Mouse (Mus musculus) retina, embryonic 14.5 days (tissue): ENCODE data around the gene Tmem131.
"Not testable (repeated sequence)": the region's sequence is repeated elsewhere in the genome, so short reads cannot be mapped to it uniquely, and the experiment has no call there.

Experiments used
- DNase-seq: peaks from one replicate; pipeline ENCODE4 v3.0.0-alpha.2; 2015; ENCODE audit warnings: low spot score

Tmem131 gene

GRCm38 (mm10) chr1:36917423-36917822 is 26.0 kb downstream of the Tmem131 start:
- no peak for DNase-seq

GRCm38 (mm10) chr1:36915200-36915580 is 28.3 kb downstream of the Tmem131 start:
- DNase-seq, result no peak

- no peak for DNase-seq
Measured at GRCm38 (mm10) chr1:36914455-36915199, 28.8 kb downstream of the Tmem131 start.

GRCm38 (mm10) chr1:36913806-36914205 is 29.7 kb downstream of the Tmem131 start:
- DNase-seq, result no peak

- no peak for DNase-seq
Measured at GRCm38 (mm10) chr1:36912239-36912638, 31.2 kb downstream of the Tmem131 start.

GRCm38 (mm10) chr1:36911603-36912002 is 31.9 kb downstream of the Tmem131 start:
- no peak for DNase-seq

GRCm38 (mm10) chr1:36910397-36910796 is 33.1 kb downstream of the Tmem131 start:
- no peak for DNase-seq

- not testable (repeated sequence) for DNase-seq
Measured at GRCm38 (mm10) chr1:36909965-36910364, 33.5 kb downstream of the Tmem131 start.

- DNase-seq, result no peak
Measured at GRCm38 (mm10) chr1:36905216-36905615, 38.2 kb downstream of the Tmem131 start.

GRCm38 (mm10) chr1:36904489-36904888 is 39.0 kb downstream of the Tmem131 start:
- DNase-seq, result no peak

- DNase-seq, result no peak
Measured at GRCm38 (mm10) chr1:36904084-36904451, 39.4 kb downstream of the Tmem131 start.

GRCm38 (mm10) chr1:36903376-36904083 is 39.9 kb downstream of the Tmem131 start:
- no peak for DNase-seq

GRCm38 (mm10) chr1:36902533-36903315 is 40.7 kb downstream of the Tmem131 start:
- no peak for DNase-seq

GRCm38 (mm10) chr1:36899622-36900021 is 43.8 kb downstream of the Tmem131 start:
- DNase-seq, result no peak

GRCm38 (mm10) chr1:36896423-36896822 is 47.0 kb downstream of the Tmem131 start:
- no peak for DNase-seq

- DNase-seq, result no peak
Measured at GRCm38 (mm10) chr1:36895452-36895851, 48.0 kb downstream of the Tmem131 start.

GRCm38 (mm10) chr1:36894136-36894535 is 49.3 kb downstream of the Tmem131 start:
- DNase-seq, result no peak

GRCm38 (mm10) chr1:36893720-36894119 is 49.7 kb downstream of the Tmem131 start:
- not testable (repeated sequence) for DNase-seq

- DNase-seq, result no peak
Measured at GRCm38 (mm10) chr1:36893146-36893545, 50.3 kb downstream of the Tmem131 start.

GRCm38 (mm10) chr1:36892461-36892860 is 51.0 kb downstream of the Tmem131 start:
- no peak for DNase-seq

GRCm38 (mm10) chr1:36889016-36889415 is 54.5 kb downstream of the Tmem131 start:
- no peak for DNase-seq

GRCm38 (mm10) chr1:36887172-36887571 is 56.3 kb downstream of the Tmem131 start:
- DNase-seq, result no peak

- no peak for DNase-seq
Measured at GRCm38 (mm10) chr1:36886489-36886888, 57.0 kb downstream of the Tmem131 start.
